Mouse (Mus musculus) thymus, adult 2 months (tissue): ENCODE measurements around the gene Rptor. TPM values are rescaled to one million over a fixed set of nuclear protein-coding genes. Genes with fewer than 3 reads are reported as not detected.
"Not testable (repeated sequence)": the region's sequence is repeated elsewhere in the genome, so short reads cannot be mapped to it uniquely, and the experiment has no call there.

Experiments
- DNase-seq: peaks from one replicate; pipeline ENCODE4 v3.0.0; 2021
- H3K27ac ChIP-seq: fragments of 200-500 bp; 2 replicates; pipeline ENCODE4 v1.5.1; 2012; ENCODE audit warnings: low read length, control low read depth; ENCODE audit not compliant: control insufficient read depth, insufficient read depth
- H3K27me3 ChIP-seq: fragments of 200-500 bp; 2 replicates; pipeline ENCODE4 v1.6.1; 2012; ENCODE audit warnings: mild to moderate bottlenecking, low read length, moderate library complexity, mixed read lengths; ENCODE audit not compliant: control insufficient read depth, insufficient read depth
- H3K36me3 ChIP-seq: fragments of 200-500 bp; 2 replicates; pipeline ENCODE4 v1.6.1; 2012; ENCODE audit warnings: mild to moderate bottlenecking, low read length, moderate library complexity; ENCODE audit not compliant: control insufficient read depth, insufficient read depth
- H3K4me1 ChIP-seq: fragments of 200-500 bp; replicated peaks from 2 replicates; pipeline ENCODE4 v1.6.1; 2012; ENCODE audit warnings: low read length; ENCODE audit not compliant: control insufficient read depth, insufficient read depth
- H3K4me3 ChIP-seq: fragments of 200-500 bp; 2 replicates; pipeline ENCODE4 v1.5.1; 2012; ENCODE audit warnings: mild to moderate bottlenecking, low read length, control low read depth, moderate library complexity; ENCODE audit not compliant: control insufficient read depth, insufficient read depth
- CTCF ChIP-seq: fragments of 200-500 bp; IDR thresholded peaks from 2 replicates; pipeline ENCODE4 v1.5.1; 2012; ENCODE audit warnings: mild to moderate bottlenecking, control low read depth, low read length, moderate library complexity, borderline replicate concordance; ENCODE audit not compliant: control insufficient read depth, poor library complexity, insufficient read depth; ENCODE audit errors: extremely low read depth
- POLR2A ChIP-seq: fragments of 200-500 bp; IDR thresholded peaks from 2 replicates; pipeline ENCODE4 v1.6.1; 2012; ENCODE audit warnings: mild to moderate bottlenecking, low read length, control low read depth, moderate library complexity; ENCODE audit not compliant: control insufficient read depth, poor library complexity, insufficient read depth; ENCODE audit errors: extremely low read depth
- WGBS: fragments of 180-500 bp; shearing (Covaris S2); methylation state at CpG from one replicate; pipeline ENCODE4 v1.1.7; 2018; 5-methylcytosine and 5-hydroxymethylcytosine counted together
- polyA plus RNA-seq: library from polyadenylated mRNA; depleted of rRNA; stranded (reverse); fragments of >200 nt; gene quantifications from 2 replicates; pipeline ENCODE4 v1.2.3, GENCODE M21; 2012

Gene Rptor
- polyA plus RNA-seq, 1 experiment: 58.7 TPM

DNA sequence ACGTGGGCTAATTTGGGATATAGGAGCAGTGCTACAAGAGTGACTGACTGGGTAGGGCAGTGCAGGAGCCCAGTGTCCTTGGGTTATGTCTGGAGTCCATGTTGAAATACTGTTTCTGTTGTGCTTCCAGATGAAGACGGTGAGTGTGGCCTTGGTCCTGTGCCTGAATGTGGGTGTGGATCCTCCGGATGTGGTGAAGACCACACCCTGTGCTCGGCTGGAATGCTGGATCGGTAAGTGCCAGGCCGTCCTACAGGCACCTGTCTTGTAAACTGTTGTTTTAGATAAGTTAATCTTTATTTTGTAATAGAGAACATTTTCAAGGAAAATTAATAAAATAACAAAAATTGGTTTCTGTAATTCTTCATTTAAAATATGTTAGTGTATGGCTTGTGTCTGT is 54.8 kb downstream of the Rptor start:
- DNase-seq: no peak
- Histone ChIP-seq H3K27me3 (no peaks in the 10 kb centered on the region), H3K27ac (no peak overlapping the region), H3K36me3 (no peaks in the 10 kb centered on the region), H3K4me3 (no peak overlapping the region), H3K4me1 (peaks cover 4% of the 10 kb centered on the region)
- TF ChIP-seq CTCF (no peak), POLR2A (no peak)
- 97% methylated on average over 6 of the region's 6 CpGs for WGBS

DNA sequence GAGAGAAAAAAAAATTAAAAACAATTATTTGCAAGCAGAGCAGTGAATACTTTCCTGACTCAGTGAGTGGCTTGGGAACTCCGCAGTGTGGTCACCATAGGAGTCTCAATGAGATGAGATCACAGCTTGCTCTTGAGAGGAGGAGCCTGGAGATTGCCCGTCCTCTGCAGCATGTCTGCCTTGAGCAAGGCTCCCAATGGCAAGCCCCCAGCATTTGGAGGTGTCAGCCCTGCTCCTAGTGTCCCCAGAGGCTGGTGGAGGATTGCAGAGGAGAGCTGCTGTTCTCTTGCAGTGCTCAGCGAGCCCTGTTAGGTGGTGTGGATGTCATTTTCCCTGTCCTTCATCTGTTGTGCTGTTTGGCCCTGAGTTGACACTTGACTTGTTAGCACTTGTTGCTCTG is 56.6 kb downstream of the Rptor start:
- H3K4me1 ChIP-seq: no peaks in the 10 kb centered on the region
- H3K36me3 ChIP-seq: no peaks in the 10 kb centered on the region
- no peaks in the 10 kb centered on the region for H3K27me3 ChIP-seq
- no peak overlapping the region for H3K27ac ChIP-seq
- no peak overlapping the region for H3K4me3 ChIP-seq
- no peak for TF ChIP-seq POLR2A
- no peak for TF ChIP-seq CTCF
- DNase-seq: no peak
- WGBS: 94% methylated on average over 3 of the region's 3 CpGs

DNA sequence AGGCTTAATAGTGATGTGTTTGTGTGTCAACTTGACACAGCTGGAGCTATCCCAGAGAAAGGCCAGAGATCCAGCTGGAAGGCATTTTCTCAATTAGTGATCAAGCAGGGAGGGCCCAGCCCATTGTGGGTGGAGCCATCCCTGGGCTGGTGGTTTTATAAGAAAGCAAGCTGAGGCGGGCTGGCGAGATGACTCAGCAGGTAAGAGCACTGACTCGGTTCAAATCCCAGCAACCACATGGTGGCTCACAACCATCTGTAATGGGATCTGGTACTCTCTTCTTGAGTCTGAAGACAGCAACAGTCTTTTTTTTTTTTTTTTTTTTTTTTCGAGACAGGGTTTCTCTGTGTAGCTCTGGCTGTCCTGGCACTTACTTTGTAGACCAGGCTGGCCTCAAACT is 58.8 kb downstream of the Rptor start:
- H3K4me1 ChIP-seq, H3K36me3 ChIP-seq, H3K27me3 ChIP-seq, H3K27ac ChIP-seq, DNase-seq, H3K4me3 ChIP-seq: not testable (repeated sequence)
- 48% methylated on average over 4 of the region's 4 CpGs for WGBS

DNA sequence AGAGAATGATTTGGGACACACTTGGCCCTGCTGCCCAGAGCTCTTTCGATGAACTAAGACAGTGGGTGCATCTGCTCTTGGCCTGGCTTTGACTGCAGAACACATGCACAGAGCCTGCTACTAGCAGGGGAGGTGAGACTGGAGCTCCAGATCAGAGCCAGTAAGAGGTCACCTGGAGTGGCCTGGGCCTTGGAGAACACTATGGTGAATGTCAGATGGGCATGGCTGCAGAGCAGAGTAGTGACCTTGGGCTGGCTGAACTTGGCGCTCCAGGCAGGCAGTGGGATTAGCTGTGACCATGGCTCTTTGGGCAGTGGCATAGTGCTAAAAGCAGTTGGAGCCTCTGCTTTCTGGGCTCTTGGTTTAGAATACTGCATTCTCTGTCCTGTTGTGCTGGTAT is 61.2 kb downstream of the Rptor start:
- H3K4me3 ChIP-seq: no peak overlapping the region
- 94% methylated on average over 2 of the region's 2 CpGs for WGBS
- no peak overlapping the region for H3K27ac ChIP-seq
- DNase-seq: no peak
- no peaks in the 10 kb centered on the region for H3K36me3 ChIP-seq
- no peaks in the 10 kb centered on the region for H3K4me1 ChIP-seq
- no peaks in the 10 kb centered on the region for H3K27me3 ChIP-seq
- TF ChIP-seq CTCF (no peak), POLR2A (no peak)

DNA sequence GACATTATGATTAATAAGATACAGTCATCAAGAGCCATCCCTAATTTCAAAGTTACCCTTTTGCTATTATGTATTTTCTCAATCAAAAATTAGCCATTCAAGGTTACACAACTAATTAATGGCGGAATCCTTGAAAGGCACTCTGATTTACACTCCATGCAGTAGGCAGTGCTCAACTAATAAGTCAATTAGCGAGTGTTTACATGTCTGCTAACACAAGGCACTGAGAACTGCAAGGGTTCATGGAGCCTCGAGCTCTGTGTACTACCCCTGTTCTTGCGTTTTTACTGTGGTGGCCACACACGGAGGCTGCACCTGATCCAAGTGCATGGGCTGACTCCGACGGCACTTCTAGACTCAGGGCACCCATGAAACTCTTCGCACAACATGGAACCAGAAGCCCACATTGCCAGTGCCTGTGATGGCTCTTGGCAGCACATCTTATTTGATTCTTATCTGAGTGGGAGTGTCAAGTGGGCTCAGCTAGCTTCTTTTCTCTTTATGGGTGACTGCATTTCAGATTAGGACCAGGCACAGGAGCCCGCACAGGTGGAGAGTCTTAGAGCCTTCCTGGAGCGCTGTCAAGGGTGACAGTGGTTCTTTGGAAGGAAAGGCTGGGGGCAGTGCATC is 62.1 kb downstream of the Rptor start:
- 91% methylated on average over 10 of the region's 10 CpGs for WGBS
- H3K27ac ChIP-seq: no peak overlapping the region
- H3K4me1 ChIP-seq: no peaks in the 10 kb centered on the region
- H3K27me3 ChIP-seq: no peaks in the 10 kb centered on the region
- no peaks in the 10 kb centered on the region for H3K36me3 ChIP-seq
- no peak for TF ChIP-seq CTCF
- no peak for TF ChIP-seq POLR2A
- H3K4me3 ChIP-seq: no peak overlapping the region
- DNase-seq: no peak

DNA sequence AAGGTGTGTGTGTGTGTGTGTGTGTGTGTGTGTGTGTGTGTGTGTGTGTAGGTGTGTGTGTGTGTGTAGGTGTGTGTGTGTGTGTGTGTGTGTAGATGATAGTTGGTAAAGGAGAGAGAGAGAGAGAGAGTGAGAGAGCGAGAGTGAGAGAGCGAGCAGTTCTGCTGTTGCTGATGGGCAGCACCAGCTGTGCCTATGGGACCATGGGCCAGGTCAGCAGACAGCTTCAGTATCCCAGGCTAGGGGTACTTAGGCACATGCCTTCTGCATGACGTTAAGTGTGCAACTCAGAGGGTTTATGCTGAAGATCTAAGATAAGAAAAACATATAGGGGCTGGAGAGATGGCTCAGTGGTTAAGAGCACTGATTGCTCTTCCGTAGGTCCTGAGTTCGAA is 62.6 kb downstream of the Rptor start:
- 95% methylated on average over 5 of the region's 5 CpGs for WGBS
- H3K4me3 ChIP-seq: no peak overlapping the region
- DNase-seq: no peak
- no peaks in the 10 kb centered on the region for H3K4me1 ChIP-seq
- no peaks in the 10 kb centered on the region for H3K27me3 ChIP-seq
- TF ChIP-seq CTCF (no peak), POLR2A (no peak)
- no peak overlapping the region for H3K27ac ChIP-seq
- no peaks in the 10 kb centered on the region for H3K36me3 ChIP-seq

DNA sequence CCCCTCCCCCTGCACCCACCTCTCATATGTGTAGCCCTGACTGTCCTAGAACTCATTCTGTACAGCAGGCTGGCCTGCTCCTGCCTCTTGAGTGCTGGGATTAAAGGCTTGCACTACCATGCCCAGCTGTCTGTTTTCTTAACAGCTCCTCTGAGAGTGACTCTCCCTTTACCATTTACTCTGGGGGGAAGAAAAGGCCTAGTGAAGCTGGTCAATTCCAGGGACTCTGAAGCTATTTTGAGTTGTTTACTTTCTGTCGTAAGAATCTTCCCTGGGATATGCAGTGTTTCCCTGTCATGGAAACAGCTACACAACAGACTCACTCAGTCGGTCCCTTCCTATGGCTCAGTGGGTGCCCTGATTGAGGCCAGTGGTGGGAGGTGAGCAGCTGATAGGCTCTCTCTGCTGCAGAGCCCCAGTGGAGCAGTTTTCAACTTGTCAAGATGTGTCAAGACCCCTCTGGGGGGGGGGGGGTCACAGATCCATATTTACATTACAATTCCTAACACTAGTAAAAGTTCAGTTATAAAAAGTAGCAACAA is 63.9 kb downstream of the Rptor start:
- H3K4me1 ChIP-seq: peaks cover 8% of the 10 kb centered on the region
- no peaks in the 10 kb centered on the region for H3K36me3 ChIP-seq
- no peaks in the 10 kb centered on the region for H3K27me3 ChIP-seq
- H3K27ac ChIP-seq: no peak overlapping the region
- 92% methylated on average over 2 of the region's 2 CpGs for WGBS
- DNase-seq: no peak
- no peak overlapping the region for H3K4me3 ChIP-seq
- no peak for TF ChIP-seq CTCF
- no peak for TF ChIP-seq POLR2A
